In the genomic region with DNA sequence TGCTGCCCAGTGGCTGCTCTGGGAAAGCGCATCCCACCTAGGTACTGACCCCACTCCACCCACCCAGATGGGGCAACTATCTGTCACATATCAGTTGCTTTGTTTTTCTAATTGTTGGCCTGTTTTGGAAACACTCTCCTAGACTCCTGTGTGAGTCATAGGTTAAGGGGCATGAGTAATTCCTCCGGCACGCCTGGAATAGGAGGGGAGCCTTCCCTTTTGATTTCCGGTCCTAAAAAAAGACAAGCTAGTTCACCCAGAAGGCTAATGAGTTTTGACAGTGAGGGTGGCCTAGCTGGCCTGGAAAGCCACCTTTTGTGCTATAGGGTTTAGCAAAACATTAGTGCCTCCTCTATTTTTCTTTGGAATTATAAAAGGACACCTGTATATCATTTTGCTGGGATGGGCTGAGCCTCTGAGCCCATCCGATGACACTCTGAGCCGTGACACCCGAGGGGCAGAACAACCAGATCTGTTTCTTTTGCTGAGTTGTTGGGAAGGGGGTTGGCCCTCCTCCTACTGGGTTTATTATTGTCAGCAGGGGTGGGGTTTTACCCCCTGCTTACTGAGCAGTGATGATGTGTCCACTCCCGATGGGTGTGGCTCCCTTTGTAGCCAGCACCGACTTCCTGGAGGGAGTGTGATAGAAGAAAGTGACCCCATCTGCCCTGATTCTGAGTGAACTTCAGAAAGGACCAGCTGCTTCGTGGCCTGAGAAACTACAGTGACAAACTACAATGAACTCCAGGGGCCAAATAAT, we compare ENCODE assay signal across 11 mouse cellular contexts. TPM values are rescaled to one million over a fixed set of nuclear protein-coding genes. Genes with fewer than 3 reads are reported as not detected.
DNase-seq lines count a peak whose midpoint lies in the region; ATAC-seq and TF ChIP-seq lines count a peak whose summit lies in the region.
"Had no signal": no experiment of that assay in that cellular context is flagged by ENCODE, and none has a peak within 500 bp of the region (broad histone marks: within the 10 kb centered on the region; RNA-seq: fewer than 3 reads in every experiment).

No protein-coding gene starts in this region.

- intact Hi-C loops in gastrocnemius, adult 2 months (cut with DNase I), result no loop called here
- intact Hi-C loops in gastrocnemius, postnatal 36 days (cut with DNase I), result no loop called here

- peak; percentile 37 for DNase-seq in gastrocnemius, adult 2 months
- DNase-seq in gastrocnemius, postnatal 36 days, result no peak
- DNase-seq in adrenal gland, postnatal 36 days, result peak; percentile 53 to 54
- no peak for DNase-seq in ovary, postnatal 14 days (ENCODE audit: low spot score)

- no peaks in the 10 kb centered on the region for H3K79me3 ChIP-seq in C2C12 (ENCODE audit: low read depth)

- no peaks in the 10 kb centered on the region for H3K79me2 ChIP-seq in C2C12 (ENCODE audit: control insufficient read depth, insufficient read depth)

- H3K4me1 ChIP-seq in kidney, embryonic 15.5 days, result peaks cover 11% of the 10 kb centered on the region
- H3K4me1 ChIP-seq in forebrain, embryonic 13.5 days, result no peaks in the 10 kb centered on the region
- H3K4me1 ChIP-seq in hindbrain, embryonic 13.5 days (replicated peaks), result peaks cover 4% of the 10 kb centered on the region; the same call in 1 of the 2 replicates

- WGBS in kidney, embryonic 15.5 days, result 30% methylated on average over 10 of the region's 10 CpGs
- 68% methylated on average over 10 of the region's 10 CpGs for whole genome bisulfite sequencing in forebrain, embryonic 13.5 days
- 67% methylated on average over 10 of the region's 10 CpGs for WGBS in hindbrain, embryonic 13.5 days

- H3K9me3 ChIP-seq in kidney, embryonic 15.5 days (replicated peaks), result no peaks in the 10 kb centered on the region
- peaks cover 4% of the 10 kb centered on the region; the same call in 1 of the 2 replicates for H3K9me3 ChIP-seq in forebrain, embryonic 13.5 days (replicated peaks)
- H3K9me3 ChIP-seq in hindbrain, embryonic 13.5 days, result peaks cover 4% of the 10 kb centered on the region; the same call in 1 of the 2 replicates

- H3K27ac ChIP-seq in gastrocnemius, adult 2 months, result peak overlapping the region; percentile 83
- H3K27ac ChIP-seq in kidney, embryonic 15.5 days, result no peak overlapping the region; the same call in 1 of the 2 replicates
- H3K27ac ChIP-seq in forebrain, embryonic 13.5 days, result no peak overlapping the region
- H3K27ac ChIP-seq in hindbrain, embryonic 13.5 days, result no peak overlapping the region
- H3K27ac ChIP-seq: hindbrain, embryonic 14.5 days; liver, embryonic 14.5 days had no signal

- no peaks in the 10 kb centered on the region for H3K36me3 ChIP-seq in C2C12 (ENCODE audit: control insufficient read depth, insufficient read depth)
- no peaks in the 10 kb centered on the region for H3K36me3 ChIP-seq in kidney, embryonic 15.5 days
- H3K36me3 ChIP-seq in forebrain, embryonic 13.5 days (ENCODE audit: poor library complexity, severe bottlenecking), result no peaks in the 10 kb centered on the region
- no peaks in the 10 kb centered on the region for H3K36me3 ChIP-seq in hindbrain, embryonic 13.5 days

- H3K4me2 ChIP-seq in kidney, embryonic 15.5 days, result 0 out of 2 replicates have a peak overlapping the region, but pooled peaks have one; percentile 4
- H3K4me2 ChIP-seq in forebrain, embryonic 13.5 days, result no peak overlapping the region
- no peak overlapping the region for H3K4me2 ChIP-seq in hindbrain, embryonic 13.5 days
- H3K4me2 ChIP-seq: hindbrain, embryonic 14.5 days had no signal

- no peak overlapping the region for H3K9ac ChIP-seq in kidney, embryonic 15.5 days
- H3K9ac ChIP-seq in forebrain, embryonic 13.5 days, result no peak overlapping the region
- H3K9ac ChIP-seq in hindbrain, embryonic 13.5 days, result no peak overlapping the region
- H3K9ac ChIP-seq: hindbrain, embryonic 14.5 days; liver, embryonic 14.5 days had no signal

- H3K4me3 ChIP-seq in gastrocnemius, adult 2 months, result no peak overlapping the region
- no peak overlapping the region for H3K4me3 ChIP-seq in C2C12 (ENCODE audit: insufficient read depth, poor library complexity, severe bottlenecking)
- no peak overlapping the region for H3K4me3 ChIP-seq in kidney, embryonic 15.5 days (replicated peaks)
- no peak overlapping the region for H3K4me3 ChIP-seq in forebrain, embryonic 13.5 days
- H3K4me3 ChIP-seq in hindbrain, embryonic 13.5 days, result no peak overlapping the region

- H3ac ChIP-seq in C2C12 (ENCODE audit: control insufficient read depth, insufficient read length, low read depth), result no peak overlapping the region

- TF ChIP-seq CTCF in gastrocnemius, adult 2 months (IDR thresholded peaks at IDR 0.05), result no peak
- TF ChIP-seq CTCF in C2C12 (IDR thresholded peaks at IDR 0.05; ENCODE audit: control insufficient read depth, insufficient read depth, insufficient read length), result no peak

- peak; percentile 40; the same call in 1 of the 2 replicates for ATAC-seq in kidney, embryonic 15.5 days (replicated peaks; ENCODE audit: low FRiP score)
- no peak for ATAC-seq in forebrain, embryonic 13.5 days
- no peak for ATAC-seq in hindbrain, embryonic 13.5 days (ENCODE audit: low FRiP score)
- ATAC-seq: CD4-positive, CD25-positive, alpha-beta regulatory T cell, adult 4 months had no signal

- no peaks in the 10 kb centered on the region for H3K27me3 ChIP-seq in C2C12 (ENCODE audit: control insufficient read depth, insufficient read depth, insufficient read length)
- H3K27me3 ChIP-seq in kidney, embryonic 15.5 days, result no peaks in the 10 kb centered on the region
- no peaks in the 10 kb centered on the region for H3K27me3 ChIP-seq in forebrain, embryonic 13.5 days
- no peaks in the 10 kb centered on the region for H3K27me3 ChIP-seq in hindbrain, embryonic 13.5 days

TF ChIP-seq in C2C12, 6 proteins besides CTCF, POLR2A, EP300 and RAD21:
- TF ChIP-seq USF1 (IDR thresholded peaks at IDR 0.05; ENCODE audit: low read depth) (no peak), MAX (IDR thresholded peaks at IDR 0.05) (no peak), MYOG (IDR thresholded peaks at IDR 0.05; ENCODE audit: control insufficient read depth, extremely low read depth, insufficient read length) (no peak), FOSL1 (IDR thresholded peaks at IDR 0.05; ENCODE audit: insufficient read depth, low read length, poor library complexity, severe bottlenecking) (peak; percentile 30), MYOD1 (IDR thresholded peaks at IDR 0.05; ENCODE audit: control insufficient read depth, insufficient read length, low read depth) (no peak)

RNA-seq across cellular contexts. Expression of a gene that starts 21.0 kb away (rescaled TPM):
- 10 to 100 TPM; 17.6 to 39.4 TPM for total RNA-seq in gastrocnemius, adult 2 months (2021)
- 10 to 100 TPM; 10.6 to 12.1 TPM for total RNA-seq in gastrocnemius, postnatal 36 days (2021)
- 4.0 TPM for polyA plus RNA-seq in C2C12 (2012; fragmentation: generic; extraction: Trizol)
- total RNA-seq in adrenal gland, postnatal 36 days (2021), result 10 to 100 TPM in 1 of 2 experiments, 1 to 10 TPM in 1; 8.9 to 32.5 TPM
- 9.3 and 10.1 TPM in 2 replicates for polyA plus RNA-seq in kidney, embryonic 15.5 days (2015; fragmentation: Nextera tagmentation; extraction: Ambion mirVana)
- 9.5 and 10.1 TPM in 2 replicates for polyA plus RNA-seq in forebrain, embryonic 13.5 days (2015; fragmentation: Nextera tagmentation; extraction: Ambion mirVana)
- polyA plus RNA-seq in hindbrain, embryonic 13.5 days (2015; fragmentation: Nextera tagmentation; extraction: Ambion mirVana), result 11.5 and 13.2 TPM in 2 replicates

Comparison
In these comparisons a context has a peak if more than half of its experiments do, and no peak if none do; other contexts are left out.
1. DNase-seq: peak in gastrocnemius, adult 2 months (single experiment) and adrenal gland, postnatal 36 days (2 of 2); none in gastrocnemius, postnatal 36 days (0 of 2) and ovary, postnatal 14 days (single experiment).